Mouse (Mus musculus): ENCODE results near the gene Srrm1. TPM values are rescaled to one million over a fixed set of nuclear protein-coding genes. Genes with fewer than 3 reads are reported as not detected.

The Srrm1 gene
- total RNA-seq, 4 experiments from 2014 or later = 54.8 to 68.5 (median 57.3) TPM

GRCm38 (mm10) chr4:135272640-135273306 lies 80.3 kb downstream of the Srrm1 start, which contains the start of gene Clic4:
Gene Clic4, minus strand, starts transcription at chr4:135272814.
- peak; percentile 99 for DNase-seq (ENCODE audit: low spot score in 2 of 2)

GRCm38 (mm10) chr4:135271881-135272616 lies 81.1 kb downstream of the Srrm1 start:
- peak; percentile 43 to 50 for DNase-seq (ENCODE audit: low spot score in 2 of 2)

GRCm38 (mm10) chr4:135271419-135271828 lies 81.7 kb downstream of the Srrm1 start:
- DNase-seq (ENCODE audit: low spot score in 2 of 2) = no peak

Other genes with a start within 250 kb of the Srrm1 start
- gene Runx3, start 232.7 kb downstream of the Srrm1 start, total RNA-seq (2022) = under 1 TPM in 1 of 4 experiments, not detected in 3; 0.07 TPM
- 10 to 100 TPM; 16.8 to 27.9 (median 18.1) TPM for gene Clic4, start 80.5 kb downstream of the Srrm1 start, total RNA-seq (2022)
- 1 to 10 TPM in 3 of 4 experiments, under 1 TPM in 1; 0.85 to 2.0 (median 1.5) TPM for gene Ncmap, start 44.9 kb upstream of the Srrm1 start, total RNA-seq (2022)
- 1 to 10 TPM; 3.1 to 4.0 (median 3.6) TPM for gene Rcan3, start 80.5 kb upstream of the Srrm1 start, total RNA-seq (2022)
- not detected for gene Stpg1, start 141.5 kb upstream of the Srrm1 start, total RNA-seq (2022)
- gene Nipal3, start 141.7 kb upstream of the Srrm1 start, total RNA-seq (2022) = 10 to 100 TPM; 15.2 to 22.0 (median 17.5) TPM
- under 1 TPM in 2 of 4 experiments, not detected in 2; 0.15 to 0.16 TPM for gene Grhl3, start 220.3 kb upstream of the Srrm1 start, total RNA-seq (2022)

Data from gastrocnemius, adult 8-10 months (tissue).